Mouse (Mus musculus): ENCODE results near the gene Ank3. TPM values are rescaled to one million over a fixed set of nuclear protein-coding genes. Genes with fewer than 3 reads are reported as not detected.
A peak's percentile ranks its signal among the peaks of the same experiment; 100 is the strongest.

Gene Ank3
- polyA plus RNA-seq, 1 experiment from 2014 or later, result 48.8 TPM

DNA sequence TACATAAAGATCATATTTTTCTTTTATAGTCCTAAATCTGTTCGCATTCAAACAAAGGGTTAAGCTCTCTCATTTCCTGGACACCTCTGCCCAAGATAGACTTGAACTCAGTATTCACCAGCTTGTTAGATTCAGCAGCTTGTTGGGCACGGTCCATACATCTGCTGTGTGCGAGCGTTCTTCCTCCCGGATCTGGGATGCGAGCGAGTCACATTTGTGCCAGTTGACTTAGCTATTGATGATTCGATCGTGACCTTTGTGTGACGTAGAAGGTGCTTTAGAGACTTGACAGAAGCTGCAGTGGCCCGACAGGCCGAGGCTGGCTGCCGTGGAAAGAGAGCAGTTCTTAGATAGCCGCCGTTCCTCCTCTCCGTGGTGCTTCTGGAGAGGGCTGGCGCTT is 98.8 kb downstream of the Ank3 start:
- no peak for TF ChIP-seq CTCF (IDR thresholded peaks at IDR 0.05; ENCODE audit: low read depth)
- Histone ChIP-seq H3K36me3 (ENCODE audit: insufficient read depth, low read length) (no peaks in the 10 kb centered on the region), H3K4me1 (replicated peaks; ENCODE audit: insufficient read depth, low read length) (no peaks in the 10 kb centered on the region), H3K9me3 (replicated peaks; ENCODE audit: low read length) (no peaks in the 10 kb centered on the region), H3K9ac (ENCODE audit: low read depth, low read length) (no peak overlapping the region), H3K27me3 (ENCODE audit: insufficient read depth, low read length) (no peaks in the 10 kb centered on the region), H3K4me2 (ENCODE audit: low read length) (no peak overlapping the region), H3K4me3 (replicated peaks; ENCODE audit: low read depth, low read length) (no peak overlapping the region), H3K27ac (no peak overlapping the region)
- WGBS, result 87% methylated on average over 17 of the region's 17 CpGs
- DNase-seq (ENCODE audit: low spot score) (no peak), ATAC-seq (replicated peaks; ENCODE audit: low FRiP score, low read depth) (no peak)

DNA sequence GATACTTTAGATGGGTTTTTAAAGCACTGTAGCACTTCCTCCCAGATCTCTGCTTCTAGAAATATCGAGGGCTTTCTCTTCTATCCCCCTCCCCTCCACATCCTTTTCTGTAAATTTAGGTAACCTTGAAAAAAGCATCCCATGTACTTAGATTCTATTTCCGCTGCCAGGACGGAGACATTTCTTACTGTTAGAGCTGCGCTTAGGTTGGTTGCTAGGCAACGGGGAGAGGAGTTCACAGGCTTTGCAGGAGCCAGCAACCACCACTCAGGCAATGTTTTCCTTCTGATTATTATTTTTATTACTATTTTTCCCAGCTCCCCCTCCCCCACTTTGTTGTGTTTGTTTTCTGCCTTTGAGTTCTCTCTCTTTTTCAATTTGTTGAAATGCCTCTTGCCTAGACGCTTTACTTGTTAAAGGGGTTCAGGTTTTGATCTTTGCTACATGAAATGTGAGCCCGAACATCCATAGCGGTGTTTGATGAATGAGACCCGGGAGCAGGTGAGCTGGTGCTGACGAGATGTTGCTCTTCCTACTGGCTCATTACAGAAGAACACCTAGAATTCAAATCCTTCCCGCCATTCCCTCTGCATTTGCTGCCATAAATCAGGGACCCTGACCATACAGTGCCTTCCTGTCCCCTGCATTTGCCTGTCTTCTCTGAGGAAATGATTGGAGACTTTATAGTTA is 101.7 kb downstream of the Ank3 start:
- Histone ChIP-seq H3K4me2 (ENCODE audit: low read length) (no peak overlapping the region), H3K9me3 (replicated peaks; ENCODE audit: low read length) (no peaks in the 10 kb centered on the region), H3K4me1 (replicated peaks; ENCODE audit: insufficient read depth, low read length) (no peaks in the 10 kb centered on the region), H3K27ac (no peak overlapping the region), H3K4me3 (replicated peaks; ENCODE audit: low read depth, low read length) (no peak overlapping the region), H3K36me3 (ENCODE audit: insufficient read depth, low read length) (no peaks in the 10 kb centered on the region), H3K27me3 (ENCODE audit: insufficient read depth, low read length) (no peaks in the 10 kb centered on the region), H3K9ac (ENCODE audit: low read depth, low read length) (no peak overlapping the region)
- no peak for TF ChIP-seq CTCF (IDR thresholded peaks at IDR 0.05; ENCODE audit: low read depth)
- ATAC-seq (replicated peaks; ENCODE audit: low FRiP score, low read depth) (no peak), DNase-seq (ENCODE audit: low spot score) (peak; percentile 84)
- 32% methylated on average over 11 of the region's 11 CpGs for WGBS

- ATAC-seq (replicated peaks; ENCODE audit: low FRiP score, low read depth), result no peak
- 83% methylated on average over 4 of the region's 4 CpGs for WGBS
- H3K9ac ChIP-seq (ENCODE audit: low read depth, low read length), result no peak overlapping the region
Observed at GRCm38 (mm10) chr10:69503791-69504190, 105.2 kb downstream of the Ank3 start.

DNA sequence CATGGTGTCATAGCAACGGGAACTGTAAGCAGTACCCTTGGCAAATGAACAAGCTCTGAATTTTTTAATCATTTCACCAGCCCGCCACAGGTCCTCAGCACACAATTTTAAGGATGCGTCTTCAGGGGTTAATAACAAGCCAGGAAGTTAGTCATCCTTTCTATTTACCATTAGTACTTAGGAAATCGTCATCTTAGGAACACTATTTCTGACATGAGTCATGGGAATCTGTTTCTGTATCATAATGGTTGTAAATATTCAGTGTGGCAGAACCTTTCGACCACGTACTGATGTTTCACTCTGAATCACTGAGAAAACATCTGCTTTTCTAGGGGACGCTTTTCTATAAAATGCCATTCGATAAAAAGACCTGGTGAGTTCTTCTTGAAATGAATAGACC is 109.1 kb downstream of the Ank3 start:
- Histone ChIP-seq H3K9ac (ENCODE audit: low read depth, low read length) (no peak overlapping the region), H3K4me1 (replicated peaks; ENCODE audit: insufficient read depth, low read length) (no peaks in the 10 kb centered on the region), H3K27ac (no peak overlapping the region), H3K4me3 (replicated peaks; ENCODE audit: low read depth, low read length) (no peak overlapping the region), H3K27me3 (ENCODE audit: insufficient read depth, low read length) (no peaks in the 10 kb centered on the region), H3K36me3 (ENCODE audit: insufficient read depth, low read length) (no peaks in the 10 kb centered on the region), H3K4me2 (ENCODE audit: low read length) (no peak overlapping the region), H3K9me3 (replicated peaks; ENCODE audit: low read length) (no peaks in the 10 kb centered on the region)
- no peak for DNase-seq (ENCODE audit: low spot score)
- 74% methylated on average over 8 of the region's 8 CpGs for WGBS
- ATAC-seq (replicated peaks; ENCODE audit: low FRiP score, low read depth), result no peak
- TF ChIP-seq CTCF (IDR thresholded peaks at IDR 0.05; ENCODE audit: low read depth), result no peak

More at GRCm38 (mm10) chr10:69503791-69504190, 105.2 kb downstream of the Ank3 start:
- H3K36me3 ChIP-seq (ENCODE audit: insufficient read depth, low read length), result no peaks in the 10 kb centered on the region
- H3K4me2 ChIP-seq (ENCODE audit: low read length), result no peak overlapping the region
- no peaks in the 10 kb centered on the region for H3K9me3 ChIP-seq (replicated peaks; ENCODE audit: low read length)
- no peaks in the 10 kb centered on the region for H3K27me3 ChIP-seq (ENCODE audit: insufficient read depth, low read length)
- no peak overlapping the region for H3K4me3 ChIP-seq (replicated peaks; ENCODE audit: low read depth, low read length)
- no peak for DNase-seq (ENCODE audit: low spot score)
- no peak overlapping the region for H3K27ac ChIP-seq
- no peaks in the 10 kb centered on the region for H3K4me1 ChIP-seq (replicated peaks; ENCODE audit: insufficient read depth, low read length)
- no peak for TF ChIP-seq CTCF (IDR thresholded peaks at IDR 0.05; ENCODE audit: low read depth)

GRCm38 (mm10) chr10:69510392-69510791 is 111.8 kb downstream of the Ank3 start:
- Histone ChIP-seq H3K27ac (no peak overlapping the region), H3K9me3 (replicated peaks; ENCODE audit: low read length) (no peaks in the 10 kb centered on the region), H3K4me3 (replicated peaks; ENCODE audit: low read depth, low read length) (no peak overlapping the region), H3K36me3 (ENCODE audit: insufficient read depth, low read length) (no peaks in the 10 kb centered on the region), H3K4me2 (ENCODE audit: low read length) (no peak overlapping the region), H3K9ac (ENCODE audit: low read depth, low read length) (no peak overlapping the region), H3K27me3 (ENCODE audit: insufficient read depth, low read length) (no peaks in the 10 kb centered on the region), H3K4me1 (replicated peaks; ENCODE audit: insufficient read depth, low read length) (no peaks in the 10 kb centered on the region)
- 85% methylated on average over 8 of the region's 8 CpGs for WGBS
- ATAC-seq (replicated peaks; ENCODE audit: low FRiP score, low read depth) (no peak), DNase-seq (ENCODE audit: low spot score) (no peak)
- no peak for TF ChIP-seq CTCF (IDR thresholded peaks at IDR 0.05; ENCODE audit: low read depth)

DNA sequence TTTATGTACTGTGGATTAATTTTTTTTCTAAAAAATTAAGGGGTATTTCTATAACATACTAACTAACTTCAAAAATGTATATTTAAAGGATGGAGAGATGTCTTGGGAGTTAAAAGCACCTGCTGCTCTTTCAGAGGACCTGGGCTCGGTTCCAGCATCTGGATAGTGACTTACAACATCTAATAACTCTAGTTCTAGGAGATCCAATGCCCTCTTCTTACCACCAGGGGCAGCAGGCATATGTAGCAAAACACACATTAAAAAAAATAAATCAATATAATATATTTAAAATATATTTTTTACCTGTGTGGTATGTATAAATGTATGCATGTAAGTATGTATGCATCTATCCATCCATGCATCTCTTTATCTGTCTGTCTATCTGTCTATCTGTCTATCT is 112.7 kb downstream of the Ank3 start:
- ATAC-seq (replicated peaks; ENCODE audit: low FRiP score, low read depth) (no peak), DNase-seq (ENCODE audit: low spot score) (no peak)
- peak; percentile 44 for TF ChIP-seq CTCF (IDR thresholded peaks at IDR 0.05; ENCODE audit: low read depth)
- WGBS, result 71% methylated on average over 1 of the region's 1 CpGs
- H3K4me1 ChIP-seq (replicated peaks; ENCODE audit: insufficient read depth, low read length), result no peaks in the 10 kb centered on the region
- H3K9me3 ChIP-seq (replicated peaks; ENCODE audit: low read length), result no peaks in the 10 kb centered on the region
- H3K9ac ChIP-seq (ENCODE audit: low read depth, low read length), result no peak overlapping the region
- no peaks in the 10 kb centered on the region for H3K36me3 ChIP-seq (ENCODE audit: insufficient read depth, low read length)
- no peak overlapping the region for H3K4me2 ChIP-seq (ENCODE audit: low read length)
- H3K27me3 ChIP-seq (ENCODE audit: insufficient read depth, low read length), result no peaks in the 10 kb centered on the region
- no peak overlapping the region for H3K4me3 ChIP-seq (replicated peaks; ENCODE audit: low read depth, low read length)
- H3K27ac ChIP-seq, result no peak overlapping the region

DNA sequence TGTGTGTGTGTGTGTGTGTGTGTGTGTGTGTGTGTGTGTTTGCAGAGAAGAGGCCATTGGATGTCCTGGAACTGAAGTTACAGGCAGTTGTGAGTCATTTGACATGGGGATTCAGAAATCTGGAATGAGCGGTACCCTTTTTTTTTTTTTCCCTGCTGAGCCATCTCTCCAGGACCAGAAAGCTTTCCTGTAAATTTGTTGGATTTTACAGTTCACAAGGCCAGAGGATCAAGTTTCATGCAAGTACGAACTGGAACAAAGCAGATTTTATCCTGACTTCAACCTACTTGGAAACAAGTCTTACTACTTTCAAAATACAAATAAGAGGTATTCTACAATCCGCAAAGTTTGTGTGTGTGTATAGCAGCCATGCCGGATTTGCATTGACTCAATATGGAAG is 123.4 kb downstream of the Ank3 start:
- ATAC-seq (replicated peaks; ENCODE audit: low FRiP score, low read depth) (no peak; the same call in 1 of the 2 replicates), DNase-seq (ENCODE audit: low spot score) (peak; percentile 53)
- H3K4me2 ChIP-seq (ENCODE audit: low read length), result no peak overlapping the region
- TF ChIP-seq CTCF (IDR thresholded peaks at IDR 0.05; ENCODE audit: low read depth), result no peak
- no peaks in the 10 kb centered on the region for H3K9me3 ChIP-seq (replicated peaks; ENCODE audit: low read length)
- no peak overlapping the region for H3K4me3 ChIP-seq (replicated peaks; ENCODE audit: low read depth, low read length)
- no peaks in the 10 kb centered on the region for H3K4me1 ChIP-seq (replicated peaks; ENCODE audit: insufficient read depth, low read length)
- no peaks in the 10 kb centered on the region for H3K36me3 ChIP-seq (ENCODE audit: insufficient read depth, low read length)
- 38% methylated on average over 4 of the region's 4 CpGs for WGBS
- no peaks in the 10 kb centered on the region for H3K27me3 ChIP-seq (ENCODE audit: insufficient read depth, low read length)
- H3K9ac ChIP-seq (ENCODE audit: low read depth, low read length), result no peak overlapping the region
- peak overlapping the region; percentile 26; the same call in 1 of the 2 replicates for H3K27ac ChIP-seq

Measured in kidney, postnatal 0 days (tissue).